Mouse (Mus musculus): ENCODE measurements around the gene Kcnj12.

GRCm38 (mm10) chr11:61110928-61111327 lies 88.6 kb downstream of the Kcnj12 start:
- TF ChIP-seq POLR2A (IDR thresholded peaks at IDR 0.05; ENCODE audit: borderline replicate concordance, extremely low read depth, insufficient read depth, insufficient read length, poor library complexity, severe bottlenecking) (no peak), CTCF (IDR thresholded peaks at IDR 0.05; ENCODE audit: borderline replicate concordance, extremely low read depth, insufficient read depth, insufficient read length) (no peak)

Measured in brain, embryonic 14.5 days (tissue).